Mouse (Mus musculus) inflammation-experienced regulatory T-cells, adult 16 weeks (primary cell): Measurements from ENCODE around the gene Gm20379. TPM values are rescaled to one million over a fixed set of nuclear protein-coding genes. Genes with fewer than 3 reads are reported as not detected.

Source experiments
- polyA plus RNA-seq: library from polyadenylated mRNA; unstranded; fragments of 100-300 nt; shearing (Covaris generic); gene quantifications from one replicate; pipeline ENCODE4 v1.2.1, GENCODE M21; 2017

Gm20379 gene
- polyA plus RNA-seq: 1.8 TPM

DNA sequence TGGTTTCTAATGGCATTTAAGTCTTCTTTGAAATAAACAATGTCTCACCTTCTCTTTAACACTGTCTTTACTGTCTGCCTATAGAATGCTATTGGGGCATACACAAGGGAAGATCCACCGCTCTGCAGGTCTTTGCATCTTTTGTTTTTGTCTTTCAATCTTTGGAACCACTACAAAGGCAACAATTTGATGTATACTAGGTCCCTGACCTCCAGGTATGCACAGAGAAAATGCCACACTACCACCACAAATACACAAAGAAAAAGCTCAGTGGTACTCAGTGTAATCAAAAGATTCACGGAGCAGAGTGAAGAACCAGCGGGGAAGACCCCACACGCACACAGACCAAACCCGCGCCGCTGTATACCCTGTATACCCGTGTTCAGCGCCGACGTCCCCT is at the start of gene Gm20379:
Gm20379 (plus strand) TSS at position 301 of the 400 bp plus-strand sequence.

DNA sequence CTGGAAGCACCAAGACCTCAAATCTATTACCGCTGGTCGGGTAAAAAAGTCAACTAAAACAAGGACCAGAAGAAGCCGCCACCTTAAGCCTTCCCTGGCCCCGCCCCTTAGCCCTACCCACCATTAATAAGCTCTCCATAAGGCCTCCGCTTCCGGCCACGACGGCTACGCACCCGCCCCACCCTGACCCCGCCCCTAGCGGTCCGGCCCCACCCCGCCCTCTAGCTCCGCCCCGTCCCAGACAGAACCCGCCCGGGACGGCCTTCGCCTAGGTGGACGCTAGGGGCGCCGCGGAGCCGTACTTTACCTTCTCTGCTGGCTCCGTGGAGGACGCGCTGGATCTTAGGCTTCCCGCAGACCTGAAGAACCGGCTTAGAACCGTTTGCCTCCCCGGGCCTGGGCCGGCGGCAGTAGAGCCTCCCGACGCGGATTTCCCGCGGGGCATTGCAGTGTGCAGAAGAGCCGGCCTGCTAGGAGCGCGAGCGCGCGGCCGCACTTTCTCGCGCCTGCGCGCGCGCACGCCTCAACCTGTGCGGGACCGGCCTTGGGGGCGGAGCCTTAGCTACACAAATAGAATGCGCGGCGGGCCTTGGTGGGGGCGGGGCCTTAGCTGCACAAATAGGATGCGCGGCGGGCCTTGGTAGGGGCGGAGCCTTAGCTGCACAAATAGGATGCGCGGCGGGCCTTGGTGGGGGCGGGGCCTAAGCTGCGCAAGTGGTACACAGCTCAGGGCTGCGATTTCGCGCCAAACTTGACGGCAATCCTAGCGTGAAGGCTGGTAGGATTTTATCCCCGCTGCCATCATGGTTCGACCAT is 48.9 kb downstream of the Gm20379 start, which contains the start of the genes Dhfr and Msh3:
Dhfr (plus strand) TSS at position 271 of the 816 bp plus-strand sequence.
Msh3 (minus strand) TSS at position 548 of the 816 bp plus-strand sequence.

Other genes with a start within 250 kb of the Gm20379 start
- 3.5 TPM for gene Rasgrf2, start 174.3 kb upstream of the Gm20379 start, polyA plus RNA-seq
- 3.2 TPM for gene Dhfr, start 48.7 kb downstream of the Gm20379 start, polyA plus RNA-seq
- gene Msh3, start 49.0 kb downstream of the Gm20379 start, polyA plus RNA-seq: 44.0 TPM
- gene Ankrd34b, start 119.9 kb downstream of the Gm20379 start, polyA plus RNA-seq: 0.09 TPM
- gene Fam151b, start 178.0 kb downstream of the Gm20379 start, polyA plus RNA-seq: 6.6 TPM
- 17.4 TPM for gene Zfyve16, start 224.9 kb downstream of the Gm20379 start, polyA plus RNA-seq